Mouse (Mus musculus) stomach, embryonic 16.5 days (tissue): ENCODE measurements at regions not wholly inside any gene's neighbourhood (a gene's known extent, or its start where the extent isn't known, plus 50 kb on each side); places are given as distances from the start of the nearest gene placed in this dataset.
"Not testable (repeated sequence)": the region's sequence is repeated elsewhere in the genome, so short reads cannot be mapped to it uniquely, and the experiment has no call there.

Experiments used
- ATAC-seq: fragments of 200-750 bp; cut with Nextera tagmentation; 2 replicates; pipeline ENCODE4 v1.8.0; 2017; ENCODE audit warnings: moderate number of reproducible peaks, moderate TSS enrichment; ENCODE audit not compliant: insufficient read depth, low FRiP score
- H3K27ac ChIP-seq: fragments of 300-500 bp; sonication (generic); 2 replicates; pipeline ENCODE4 v1.5.1; 2014; ENCODE audit warnings: low read length
- H3K27me3 ChIP-seq: fragments of 300-500 bp; sonication (generic); 2 replicates; pipeline ENCODE4 v1.6.1; 2014; ENCODE audit warnings: low read length, control low read depth, mixed read lengths; ENCODE audit not compliant: control insufficient read depth, insufficient read depth
- H3K36me3 ChIP-seq: fragments of 300-500 bp; sonication (generic); 2 replicates; pipeline ENCODE4 v1.6.1; 2014; ENCODE audit warnings: low read length; ENCODE audit not compliant: control insufficient read depth, insufficient read depth
- H3K4me1 ChIP-seq: fragments of 300-500 bp; sonication (generic); 2 replicates; pipeline ENCODE4 v1.6.1; 2014; ENCODE audit warnings: low read length, control low read depth, mixed read lengths; ENCODE audit not compliant: control insufficient read depth, insufficient read depth
- H3K4me2 ChIP-seq: fragments of 300-500 bp; sonication (generic); 2 replicates; pipeline ENCODE4 v1.6.1; 2014; ENCODE audit warnings: low read depth, low read length, mixed read lengths
- H3K4me3 ChIP-seq: fragments of 300-500 bp; sonication (generic); replicated peaks from 2 replicates; pipeline ENCODE4 v1.5.1; 2014; ENCODE audit warnings: mild to moderate bottlenecking, low read length
- H3K9ac ChIP-seq: fragments of 300-500 bp; sonication (generic); 2 replicates; pipeline ENCODE4 v1.6.1; 2014; ENCODE audit warnings: low read length
- H3K9me3 ChIP-seq: fragments of 300-500 bp; sonication (generic); replicated peaks from 2 replicates; pipeline ENCODE4 v1.6.1; 2016; ENCODE audit warnings: low read length, control low read depth; ENCODE audit not compliant: control insufficient read depth
- WGBS: fragments of 180-500 bp; shearing (Covaris S2); extraction: QIAGEN DNeasy Blood & Tissue Kit; methylation state at CpG from one replicate; pipeline ENCODE4 v1.1.7; 2014; 5-methylcytosine and 5-hydroxymethylcytosine counted together

DNA sequence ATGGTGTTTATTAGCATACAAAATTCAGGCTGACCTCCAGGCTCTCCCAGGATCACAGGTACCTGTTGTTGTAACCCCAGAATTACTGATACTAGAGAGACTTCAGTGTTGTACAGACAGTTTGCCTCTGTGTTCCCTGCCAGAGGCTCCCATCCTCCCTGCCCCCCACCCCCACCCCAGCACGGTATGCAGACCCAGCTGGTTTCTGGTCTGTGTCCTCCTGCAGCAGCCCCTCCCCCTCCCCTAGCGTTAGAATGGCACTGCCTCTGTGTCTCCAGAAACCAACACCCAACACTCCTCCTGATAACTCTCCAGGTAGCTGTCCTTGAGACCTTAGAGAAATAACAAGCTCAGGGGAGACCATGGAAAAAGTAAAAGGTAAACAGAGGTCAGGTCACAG lies 116.6 kb upstream of the Camk1g start:
- not testable (repeated sequence) for H3K9me3 ChIP-seq, H3K36me3 ChIP-seq, H3K4me3 ChIP-seq, H3K27ac ChIP-seq, ATAC-seq, H3K4me1 ChIP-seq, H3K9ac ChIP-seq, H3K27me3 ChIP-seq, H3K4me2 ChIP-seq
- WGBS = 3% methylated on average over 2 of the region's 2 CpGs

DNA sequence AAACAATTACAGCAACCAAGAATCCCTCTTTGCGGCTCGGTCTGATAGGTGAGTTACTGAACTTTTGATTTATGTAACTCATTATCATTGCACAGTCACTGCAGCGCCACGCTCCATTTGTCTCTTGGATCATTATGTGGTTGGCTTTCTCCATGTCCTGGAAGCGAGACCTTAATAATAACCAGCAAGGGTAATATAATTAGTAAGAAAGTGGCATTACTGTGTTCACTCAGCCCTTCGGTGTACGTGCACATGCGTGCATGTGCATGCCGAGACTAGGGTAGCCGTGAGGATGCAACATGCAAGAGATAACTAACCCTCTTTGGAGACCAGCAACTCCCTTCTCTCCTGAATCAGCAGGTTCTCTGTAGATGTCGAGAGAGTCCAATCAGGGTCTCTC lies 114.9 kb upstream of the Camk1g start:
- no peaks in the 10 kb centered on the region for H3K36me3 ChIP-seq
- H3K27me3 ChIP-seq = no peaks in the 10 kb centered on the region
- no peak overlapping the region for H3K4me3 ChIP-seq
- no peaks in the 10 kb centered on the region for H3K4me1 ChIP-seq
- H3K4me2 ChIP-seq = no peak overlapping the region
- no peak overlapping the region for H3K27ac ChIP-seq
- H3K9ac ChIP-seq = no peak overlapping the region
- no peaks in the 10 kb centered on the region for H3K9me3 ChIP-seq
- 74% methylated on average over 11 of the region's 11 CpGs for WGBS
- ATAC-seq = no peak

- Histone ChIP-seq H3K4me3 (no peak overlapping the region), H3K36me3 (no peaks in the 10 kb centered on the region), H3K4me2 (no peak overlapping the region), H3K9me3 (no peaks in the 10 kb centered on the region), H3K27me3 (no peaks in the 10 kb centered on the region), H3K4me1 (no peaks in the 10 kb centered on the region), H3K27ac (no peak overlapping the region), H3K9ac (no peak overlapping the region)
- no peak for ATAC-seq
- WGBS = 73% methylated on average over 1 of the region's 1 CpGs
Observed at GRCm38 (mm10) chr1:193477298-193477697, 107.2 kb upstream of the Camk1g start.

- H3K36me3 ChIP-seq = no peaks in the 10 kb centered on the region
- H3K4me2 ChIP-seq = no peak overlapping the region
- no peak for ATAC-seq
- H3K27ac ChIP-seq = no peak overlapping the region
- no peaks in the 10 kb centered on the region for H3K9me3 ChIP-seq
- no peaks in the 10 kb centered on the region for H3K27me3 ChIP-seq
- no peak overlapping the region for H3K9ac ChIP-seq
- 88% methylated on average over 7 of the region's 7 CpGs for WGBS
- no peaks in the 10 kb centered on the region for H3K4me1 ChIP-seq
- H3K4me3 ChIP-seq = no peak overlapping the region
Observed at GRCm38 (mm10) chr1:193476805-193477204, 106.7 kb upstream of the Camk1g start.

DNA sequence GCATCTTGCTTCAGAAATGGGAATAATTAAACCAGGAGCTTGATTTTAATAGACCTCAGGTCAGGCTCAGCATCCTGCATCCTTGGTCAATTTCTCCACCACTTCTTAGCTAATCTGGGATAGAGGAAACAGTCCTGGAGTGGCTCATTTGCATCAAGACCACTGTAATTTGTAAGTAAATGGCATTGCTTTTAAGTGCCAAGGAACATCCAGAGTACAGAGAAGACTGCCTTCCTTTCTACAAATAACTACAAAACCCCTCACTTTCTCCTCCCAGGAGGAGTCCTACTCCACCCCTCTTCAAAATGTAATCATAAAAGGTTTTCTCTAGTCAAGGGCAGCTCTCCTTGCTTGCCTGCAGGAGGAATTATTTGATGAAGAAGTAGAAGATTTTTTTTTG lies 96.2 kb upstream of the Camk1g start:
- Histone ChIP-seq H3K9ac (no peak overlapping the region), H3K27ac (no peak overlapping the region), H3K4me1 (no peaks in the 10 kb centered on the region), H3K36me3 (no peaks in the 10 kb centered on the region), H3K9me3 (no peaks in the 10 kb centered on the region), H3K4me3 (no peak overlapping the region), H3K27me3 (no peaks in the 10 kb centered on the region), H3K4me2 (no peak overlapping the region)
- ATAC-seq = no peak

GRCm38 (mm10) chr1:193459735-193460134 lies 89.6 kb upstream of the Camk1g start:
- H3K9me3 ChIP-seq = no peaks in the 10 kb centered on the region
- no peaks in the 10 kb centered on the region for H3K36me3 ChIP-seq
- H3K4me3 ChIP-seq = no peak overlapping the region
- 0 out of 2 replicates have a peak, but pooled peaks cover 8% of the 10 kb centered on the region for H3K4me1 ChIP-seq
- no peak overlapping the region for H3K4me2 ChIP-seq
- no peak overlapping the region for H3K9ac ChIP-seq
- 74% methylated on average over 5 of the region's 5 CpGs for WGBS
- H3K27me3 ChIP-seq = no peaks in the 10 kb centered on the region
- ATAC-seq = no peak
- H3K27ac ChIP-seq = no peak overlapping the region

DNA sequence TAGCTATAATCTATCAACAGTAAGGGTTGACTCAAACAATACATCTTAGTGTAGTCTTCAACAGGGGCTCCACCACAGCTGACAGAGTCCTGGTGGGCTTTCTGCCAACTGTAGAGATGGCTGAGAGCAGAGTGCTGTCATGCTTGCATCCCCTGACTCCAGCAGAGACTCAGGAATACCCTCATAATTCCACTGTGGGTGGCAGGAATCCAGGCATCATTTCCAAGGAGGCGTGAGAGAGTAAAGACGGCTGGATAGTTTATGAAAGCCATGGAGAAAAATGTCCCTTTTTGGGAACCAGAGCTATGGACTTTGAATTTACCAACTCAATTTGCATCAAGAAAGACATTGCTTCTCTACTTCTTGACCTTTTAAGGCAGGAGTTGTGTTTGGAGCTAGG lies 87.8 kb upstream of the Camk1g start:
- WGBS = 62% methylated on average over 2 of the region's 2 CpGs
- Histone ChIP-seq H3K9me3 (no peaks in the 10 kb centered on the region), H3K4me1 (0 out of 2 replicates have a peak, but pooled peaks cover 8% of the 10 kb centered on the region), H3K4me2 (no peak overlapping the region), H3K27ac (no peak overlapping the region), H3K9ac (no peak overlapping the region), H3K4me3 (no peak overlapping the region), H3K36me3 (no peaks in the 10 kb centered on the region), H3K27me3 (no peaks in the 10 kb centered on the region)
- ATAC-seq = no peak

DNA sequence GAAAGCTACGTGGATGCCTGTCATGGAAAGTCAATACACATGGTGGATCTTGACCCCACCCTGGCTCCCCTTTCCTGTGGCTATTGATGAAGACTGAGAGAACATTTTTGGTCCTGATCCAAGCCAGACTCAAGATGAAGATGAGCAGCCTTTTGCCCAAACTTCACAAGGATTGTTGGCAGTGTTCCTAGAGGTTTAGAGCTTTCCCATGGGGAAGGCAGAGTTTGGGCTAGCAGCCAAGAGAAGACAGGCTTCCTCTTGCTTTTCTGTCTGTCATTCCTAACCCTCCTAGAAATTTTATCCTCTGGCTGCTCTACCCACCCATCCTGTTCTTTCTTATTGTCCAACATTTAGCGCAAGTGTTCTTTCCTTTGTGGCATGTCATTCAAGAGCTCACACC lies 83.6 kb upstream of the Camk1g start:
- 59% methylated on average over 2 of the region's 2 CpGs for WGBS
- Histone ChIP-seq H3K4me3 (no peak overlapping the region), H3K4me1 (peaks cover 16% of the 10 kb centered on the region), H3K9me3 (no peaks in the 10 kb centered on the region), H3K27ac (no peak overlapping the region), H3K36me3 (no peaks in the 10 kb centered on the region), H3K27me3 (no peaks in the 10 kb centered on the region), H3K9ac (no peak overlapping the region), H3K4me2 (no peak overlapping the region)
- ATAC-seq = no peak

DNA sequence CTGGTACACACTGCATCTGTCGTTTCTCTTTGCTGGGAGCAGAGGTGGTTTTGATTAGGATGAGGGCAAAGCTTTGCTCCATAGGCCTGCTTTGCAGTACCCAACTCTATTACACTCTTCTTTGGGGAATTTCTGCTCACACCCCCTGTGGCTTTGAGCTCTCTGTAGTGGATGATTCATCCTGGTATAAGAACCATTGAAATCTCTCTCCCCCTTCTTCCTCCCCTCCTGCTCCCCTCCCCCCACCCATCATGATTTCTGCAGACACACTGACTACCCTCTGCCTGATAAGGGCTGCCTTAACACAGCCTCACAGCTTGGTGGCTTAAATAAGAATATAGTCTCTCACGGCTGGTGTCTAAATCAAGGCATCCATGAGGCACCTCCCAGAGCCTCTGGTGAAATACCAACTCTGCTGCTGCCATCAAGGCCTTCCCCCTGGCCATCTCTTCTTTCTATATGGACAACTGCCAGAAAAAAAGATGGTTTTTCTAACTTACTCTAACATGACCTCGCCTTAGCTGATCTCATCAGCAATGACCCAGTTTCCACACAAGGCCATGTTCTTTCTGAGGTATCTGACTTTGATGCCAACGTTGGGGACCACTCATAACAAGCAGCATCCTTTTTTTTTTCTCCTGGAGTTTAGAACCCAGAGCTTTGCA lies 81.5 kb upstream of the Camk1g start:
- no peak overlapping the region for H3K9ac ChIP-seq
- peaks cover 13% of the 10 kb centered on the region for H3K4me1 ChIP-seq
- H3K4me2 ChIP-seq = no peak overlapping the region
- 61% methylated on average over 4 of the region's 4 CpGs for WGBS
- H3K36me3 ChIP-seq = no peaks in the 10 kb centered on the region
- no peak for ATAC-seq
- H3K4me3 ChIP-seq = no peak overlapping the region
- no peaks in the 10 kb centered on the region for H3K27me3 ChIP-seq
- H3K27ac ChIP-seq = no peak overlapping the region
- H3K9me3 ChIP-seq = no peaks in the 10 kb centered on the region

GRCm38 (mm10) chr1:193450814-193451213 lies 80.7 kb upstream of the Camk1g start:
- ATAC-seq = no peak
- no peak overlapping the region for H3K4me3 ChIP-seq
- H3K27me3 ChIP-seq = no peaks in the 10 kb centered on the region
- no peak overlapping the region for H3K4me2 ChIP-seq
- H3K27ac ChIP-seq = no peak overlapping the region
- 26% methylated on average over 3 of the region's 3 CpGs for WGBS
- no peaks in the 10 kb centered on the region for H3K9me3 ChIP-seq
- no peak overlapping the region for H3K9ac ChIP-seq
- H3K36me3 ChIP-seq = no peaks in the 10 kb centered on the region
- peaks cover 13% of the 10 kb centered on the region for H3K4me1 ChIP-seq
